Mouse (Mus musculus) MEL (cell line): ENCODE data around the gene Timm10b. TPM values are rescaled to one million over a fixed set of nuclear protein-coding genes. Genes with fewer than 3 reads are reported as not detected.
A peak's percentile ranks its signal among the peaks of the same experiment; 100 is the strongest.

Experiments
- DNase-seq: peaks from one replicate; pipeline ENCODE4 v3.0.0; 2011; ENCODE audit warnings: low read depth, low spot score
- H3K27ac ChIP-seq: 2 replicates; pipeline ENCODE4 v1.5.1; 2012; ENCODE audit warnings: low read depth, mild to moderate bottlenecking, control low read depth, low read length, moderate library complexity; ENCODE audit not compliant: control insufficient read depth
- H3K27me3 ChIP-seq, 2 experiments: fragments of 150-350 bp in 1 of 2; sonication (generic) in 1 of 2; 2 replicates each; pipeline ENCODE4 v1.6.1; 2012; ENCODE audit warnings: low read length in 2 of 2, mild to moderate bottlenecking in 2 of 2, improper control_type of control experiment in 1 of 2, moderate library complexity in 1 of 2; ENCODE audit not compliant: insufficient read depth in 2 of 2, control insufficient read depth in 1 of 2
- H3K36me3 ChIP-seq, 2 experiments: 2 replicates each; pipeline ENCODE4 v1.6.1; 2012 to 2014; ENCODE audit warnings: low read length in 2 of 2, improper control_type of control experiment in 1 of 2, inconsistent platforms in 1 of 2, mild to moderate bottlenecking in 1 of 2; ENCODE audit not compliant: insufficient read depth in 2 of 2, control insufficient read depth in 1 of 2
- H3K4me1 ChIP-seq, 2 experiments: fragments of 150-350 bp in 1 of 2; sonication (generic) in 1 of 2; 2 replicates each; pipeline ENCODE4 v1.6.1; 2012; ENCODE audit warnings: low read length in 2 of 2, improper control_type of control experiment in 1 of 2, mild to moderate bottlenecking in 1 of 2; ENCODE audit not compliant: insufficient read depth in 2 of 2, control insufficient read depth in 1 of 2
- H3K4me3 ChIP-seq, 2 experiments: fragments of 150-350 bp in 1 of 2; sonication (generic) in 1 of 2; 2 replicates each; pipeline ENCODE4 v1.5.1; 2012; ENCODE audit warnings: low read depth in 2 of 2, low read length in 2 of 2, mild to moderate bottlenecking in 2 of 2, moderate library complexity in 2 of 2, control low read depth in 1 of 2, improper control_type of control experiment in 1 of 2; ENCODE audit not compliant: control insufficient read depth in 1 of 2, insufficient read depth in 1 of 2
- H3K79me2 ChIP-seq: 2 replicates; pipeline ENCODE4 v1.6.1; 2012; ENCODE audit warnings: mild to moderate bottlenecking, low read length, moderate library complexity; ENCODE audit not compliant: control insufficient read depth, poor library complexity, insufficient read depth
- H3K9ac ChIP-seq: 2 replicates; pipeline ENCODE4 v1.6.1; 2012; ENCODE audit warnings: low read depth, mild to moderate bottlenecking, control low read depth, low read length, moderate library complexity; ENCODE audit not compliant: control insufficient read depth, poor library complexity, severe bottlenecking
- H3K9me3 ChIP-seq: fragments of 150-350 bp; sonication (generic); replicated peaks from 2 replicates; pipeline ENCODE4 v1.6.1; 2012; ENCODE audit warnings: mild to moderate bottlenecking, low read length, improper control_type of control experiment, moderate library complexity; ENCODE audit not compliant: insufficient read depth
- BHLHE40 ChIP-seq: IDR thresholded peaks from 2 replicates; pipeline ENCODE4 v1.6.1; 2012; ENCODE audit warnings: low read depth, mild to moderate bottlenecking, inconsistent platforms, low read length, improper control_type of control experiment, borderline replicate concordance
- CTCF ChIP-seq, 3 experiments: IDR thresholded peaks in 2 of 3; conservative IDR thresholded peaks in 1 of 3; 2 replicates each; pipeline ENCODE4 v1.5.1; 2011 to 2012; ENCODE audit warnings: low read length in 3 of 3, low read depth in 2 of 3, mild to moderate bottlenecking in 2 of 3, improper control_type of control experiment in 1 of 3, inconsistent platforms in 1 of 3, mixed read lengths in 1 of 3, moderate library complexity in 1 of 3; ENCODE audit not compliant: control insufficient read depth in 1 of 3, insufficient read depth in 1 of 3, poor library complexity in 1 of 3, severe bottlenecking in 1 of 3
- ELF1 ChIP-seq: IDR thresholded peaks from 2 replicates; pipeline ENCODE4 v1.6.1; 2014; ENCODE audit warnings: low read depth, mild to moderate bottlenecking, inconsistent platforms, low read length, improper control_type of control experiment, moderate library complexity
- EP300 ChIP-seq, 2 experiments: IDR thresholded peaks; 2 replicates each; pipeline ENCODE4 v1.6.1; 2011; ENCODE audit warnings: improper control_type of control experiment in 2 of 2, low read length in 2 of 2, low read depth in 1 of 2, mild to moderate bottlenecking in 1 of 2
- ETS1 ChIP-seq: IDR thresholded peaks from 2 replicates; pipeline ENCODE4 v1.6.1; 2012; ENCODE audit warnings: low read depth, mild to moderate bottlenecking, inconsistent platforms, low read length, improper control_type of control experiment, moderate library complexity
- GATA1 ChIP-seq: IDR thresholded peaks from 2 replicates; pipeline ENCODE4 v1.6.1; 2011; ENCODE audit warnings: low read depth, low read length, improper control_type of control experiment
- JUND ChIP-seq: IDR thresholded peaks from 2 replicates; pipeline ENCODE4 v1.6.1; 2011; ENCODE audit warnings: low read depth, mild to moderate bottlenecking, improper control_type of control experiment, low read length
- MAX ChIP-seq: IDR thresholded peaks from 2 replicates; pipeline ENCODE4 v1.6.1; 2011; ENCODE audit warnings: low read length, improper control_type of control experiment
- MEF2A ChIP-seq: IDR thresholded peaks from 2 replicates; pipeline ENCODE4 v1.6.1; 2014; ENCODE audit warnings: low read depth, mild to moderate bottlenecking, inconsistent platforms, low read length, improper control_type of control experiment; ENCODE audit not compliant: poor library complexity, insufficient replicate concordance, severe bottlenecking; ENCODE audit errors: extremely low read depth
- POLR2A ChIP-seq, 2 experiments: IDR thresholded peaks; 2 replicates each; pipeline ENCODE4 v1.6.1; 2011 to 2012; ENCODE audit warnings: low read length in 2 of 2, mild to moderate bottlenecking in 2 of 2, control low read depth in 1 of 2, improper control_type of control experiment in 1 of 2, low read depth in 1 of 2, moderate library complexity in 1 of 2; ENCODE audit not compliant: control insufficient read depth in 1 of 2, insufficient read depth in 1 of 2, poor library complexity in 1 of 2
- RAD21 ChIP-seq: IDR thresholded peaks from 2 replicates; pipeline ENCODE4 v1.6.1; 2011; ENCODE audit warnings: mild to moderate bottlenecking, low read depth, low read length, improper control_type of control experiment
- RCOR1 ChIP-seq: IDR thresholded peaks from 2 replicates; pipeline ENCODE4 v1.6.1; 2012; ENCODE audit warnings: low read depth, mild to moderate bottlenecking, inconsistent platforms, low read length, improper control_type of control experiment
- SMC3 ChIP-seq: IDR thresholded peaks from 2 replicates; pipeline ENCODE4 v1.6.1; 2011; ENCODE audit warnings: low read depth, low read length, improper control_type of control experiment
- TAL1 ChIP-seq: IDR thresholded peaks from 2 replicates; pipeline ENCODE4 v1.6.1; 2012; ENCODE audit warnings: mild to moderate bottlenecking, inconsistent platforms, low read length, moderate library complexity, mixed read lengths
- TCF12 ChIP-seq: IDR thresholded peaks from 2 replicates; pipeline ENCODE4 v1.6.1; 2014; ENCODE audit warnings: low read depth, mild to moderate bottlenecking, inconsistent platforms, low read length, improper control_type of control experiment, moderate library complexity
- ZC3H11A ChIP-seq: IDR thresholded peaks from 2 replicates; pipeline ENCODE4 v1.6.1; 2012; ENCODE audit warnings: low read depth, mild to moderate bottlenecking, inconsistent platforms, low read length, improper control_type of control experiment
- ZKSCAN1 ChIP-seq: IDR thresholded peaks from 2 replicates; pipeline ENCODE4 v1.6.1; 2012; ENCODE audit warnings: low read depth, mild to moderate bottlenecking, inconsistent platforms, low read length, improper control_type of control experiment, moderate library complexity
- ZNF384 ChIP-seq: IDR thresholded peaks from 2 replicates; pipeline ENCODE4 v1.6.1; 2012; ENCODE audit warnings: low read depth, mild to moderate bottlenecking, inconsistent platforms, low read length, improper control_type of control experiment
- polyA plus RNA-seq, 2 experiments: library from polyadenylated mRNA; stranded (reverse) in 1 of 2; unstranded in 1 of 2; fragments of >175 nt in 1 of 2; fragments of >200 nt in 1 of 2; gene quantifications; 2 replicates each; pipeline versions ENCODE4 v1.2.1 to v1.2.4; 2012; ENCODE audit warnings: low replicate concordance in 2 of 2, low read depth in 1 of 2; ENCODE audit not compliant: insufficient read length in 2 of 2, insufficient read depth in 1 of 2, missing spikeins in 1 of 2
- total RNA-seq: library from RNA; depleted of rRNA; stranded (reverse); fragments of 300-350 nt; gene quantifications from 2 replicates; pipeline ENCODE4 v1.2.3, GENCODE M21; 2012

Gene Timm10b
- total and polyA plus RNA-seq, 3 experiments = 103 to 135 TPM; not detected in 1

DNA sequence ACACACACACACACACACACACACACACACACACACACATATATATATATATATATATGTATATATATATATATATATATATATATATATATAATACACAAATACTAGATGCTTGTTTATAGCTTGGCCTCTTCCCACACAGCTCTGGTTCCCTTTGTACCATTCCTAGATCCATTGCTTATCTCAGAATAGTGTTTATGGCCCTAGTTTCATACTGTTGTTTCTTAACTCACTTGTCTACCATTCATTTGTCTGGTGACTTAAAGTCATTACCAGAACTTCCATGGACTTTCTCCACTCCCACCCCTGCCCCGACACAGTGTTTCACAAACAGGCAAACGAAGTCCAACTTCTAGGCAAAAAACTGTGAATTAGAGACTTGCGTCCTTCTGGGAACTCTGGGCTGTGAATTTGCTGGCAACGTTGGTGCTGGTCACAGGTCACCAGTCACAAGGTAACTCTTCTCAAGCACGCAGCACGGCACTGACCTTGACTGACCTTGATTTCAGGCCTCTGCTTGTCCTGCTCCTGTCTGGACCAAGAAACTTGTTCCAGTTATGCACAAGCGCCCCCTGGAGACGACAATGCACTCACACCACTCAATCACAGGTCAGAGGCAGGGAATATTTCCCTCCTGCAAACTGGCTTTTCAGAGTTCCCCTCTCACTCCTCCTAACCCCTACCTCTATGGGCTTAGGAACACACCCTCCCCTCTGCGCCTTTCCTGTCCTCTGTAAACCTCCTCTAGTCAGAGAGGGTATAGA is 36.8 kb upstream of the Timm10b start:
- no peak overlapping the region for H3K27ac ChIP-seq
- peaks cover 0 to 3% of the 10 kb centered on the region in 2 experiments; a peak in 2 of 4 replicates for H3K4me1 ChIP-seq
- H3K79me2 ChIP-seq = no peaks in the 10 kb centered on the region
- H3K4me3 ChIP-seq = no peak overlapping the region
- peaks cover 0 to 1% of the 10 kb centered on the region in 2 experiments; a peak in 2 of 4 replicates for H3K27me3 ChIP-seq
- no peaks in the 10 kb centered on the region; a peak in 1 of 4 replicates for H3K36me3 ChIP-seq
- no peaks in the 10 kb centered on the region for H3K9me3 ChIP-seq
- TF ChIP-seq CTCF (IDR thresholded peaks at IDR 0.05 in 2 of 3, conservative IDR thresholded peaks at IDR 0.05 in 1 of 3; ENCODE audit: control insufficient read depth in 1 of 3, insufficient read depth in 1 of 3, low read depth in 2 of 3, low read length in 3 of 3, poor library complexity in 1 of 3, severe bottlenecking in 1 of 3) (peak; percentile 60 to 65 (median 65)), RAD21 (peak; percentile 50), POLR2A (IDR thresholded peaks at IDR 0.05; ENCODE audit: control insufficient read depth in 1 of 2, insufficient read depth in 1 of 2, low read depth in 1 of 2, low read length in 2 of 2, poor library complexity in 1 of 2) (no peak), SMC3 (peak; percentile 60), ZC3H11A (peak; percentile 23)
- peak; percentile 49 for DNase-seq
- no peak overlapping the region for H3K9ac ChIP-seq

DNA sequence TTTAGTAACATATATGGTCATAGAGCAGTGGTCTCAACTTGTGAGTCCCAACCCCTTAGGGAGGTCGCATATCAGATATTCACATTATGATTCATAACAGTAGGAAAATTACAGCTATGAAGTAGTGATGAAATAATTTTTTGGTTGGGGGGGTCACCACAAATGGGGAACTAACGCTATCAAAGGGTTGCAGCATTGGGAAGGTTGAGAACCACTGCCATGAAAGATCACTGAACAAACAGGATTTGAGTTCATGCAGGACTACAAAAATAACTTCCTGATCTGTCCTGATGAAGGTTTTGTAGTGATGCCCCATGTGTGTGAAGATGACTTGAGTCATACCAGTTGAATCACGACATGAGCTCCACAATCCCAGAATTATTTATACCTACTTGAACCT is 31.4 kb upstream of the Timm10b start:
- H3K4me1 ChIP-seq = peaks cover 2 to 14% of the 10 kb centered on the region in 2 experiments; a peak in 2 of 4 replicates
- no peaks in the 10 kb centered on the region for H3K79me2 ChIP-seq
- DNase-seq = peak; percentile 80
- no peak for TF ChIP-seq JUND
- no peak for TF ChIP-seq BHLHE40
- peak; percentile 87 to 92 for TF ChIP-seq EP300 (IDR thresholded peaks at IDR 0.05; ENCODE audit: low read depth in 1 of 2, low read length in 2 of 2)
- no peak for TF ChIP-seq ELF1
- TF ChIP-seq ZNF384 = no peak
- TF ChIP-seq TAL1 = peak; percentile 92
- no peak for TF ChIP-seq MEF2A
- no peak for TF ChIP-seq ZKSCAN1
- peak; percentile 61 for TF ChIP-seq ETS1
- peak; percentile 88 for TF ChIP-seq GATA1
- no peak for TF ChIP-seq POLR2A (IDR thresholded peaks at IDR 0.05; ENCODE audit: control insufficient read depth in 1 of 2, insufficient read depth in 1 of 2, low read depth in 1 of 2, low read length in 2 of 2, poor library complexity in 1 of 2)
- TF ChIP-seq RCOR1 = peak; percentile 78
- no peak for TF ChIP-seq MAX
- TF ChIP-seq TCF12 = peak; percentile 80
- no peak overlapping the region for H3K9ac ChIP-seq
- no peaks in the 10 kb centered on the region for H3K27me3 ChIP-seq
- no peaks in the 10 kb centered on the region for H3K9me3 ChIP-seq
- peaks cover 0 to 11% of the 10 kb centered on the region in 2 experiments; a peak in 2 of 4 replicates for H3K36me3 ChIP-seq
- H3K27ac ChIP-seq = no peak overlapping the region
- H3K4me3 ChIP-seq = no peak overlapping the region
